Mouse (Mus musculus): ENCODE measurements at regions not wholly inside any gene's neighbourhood (a gene's known extent, or its start where the extent isn't known, plus 50 kb on each side); places are given as distances from the start of the nearest gene placed in this dataset.

GRCm38 (mm10) chr15:28823526-28823925 lies 620.0 kb downstream of the Dnah5 start:
- Histone ChIP-seq H3K4me3 (no peak overlapping the region), H3K27me3 (no peaks in the 10 kb centered on the region), H3K9ac (no peak overlapping the region), H3K4me1 (no peaks in the 10 kb centered on the region), H3K4me2 (replicated peaks) (no peak overlapping the region), H3K36me3 (no peaks in the 10 kb centered on the region), H3K27ac (no peak overlapping the region), H3K9me3 (replicated peaks) (no peaks in the 10 kb centered on the region)
- no peak for ATAC-seq (ENCODE audit: low FRiP score)
- 70% methylated on average over 2 of the region's 2 CpGs for WGBS

- Histone ChIP-seq H3K27ac (no peak overlapping the region), H3K9ac (no peak overlapping the region), H3K9me3 (replicated peaks) (no peaks in the 10 kb centered on the region), H3K4me1 (no peaks in the 10 kb centered on the region), H3K36me3 (no peaks in the 10 kb centered on the region), H3K27me3 (no peaks in the 10 kb centered on the region), H3K4me2 (replicated peaks) (no peak overlapping the region), H3K4me3 (no peak overlapping the region)
- 82% methylated on average over 4 of the region's 4 CpGs for WGBS
- ATAC-seq (ENCODE audit: low FRiP score), result no peak
Measured at GRCm38 (mm10) chr15:28834831-28835230, 631.3 kb downstream of the Dnah5 start.

DNA sequence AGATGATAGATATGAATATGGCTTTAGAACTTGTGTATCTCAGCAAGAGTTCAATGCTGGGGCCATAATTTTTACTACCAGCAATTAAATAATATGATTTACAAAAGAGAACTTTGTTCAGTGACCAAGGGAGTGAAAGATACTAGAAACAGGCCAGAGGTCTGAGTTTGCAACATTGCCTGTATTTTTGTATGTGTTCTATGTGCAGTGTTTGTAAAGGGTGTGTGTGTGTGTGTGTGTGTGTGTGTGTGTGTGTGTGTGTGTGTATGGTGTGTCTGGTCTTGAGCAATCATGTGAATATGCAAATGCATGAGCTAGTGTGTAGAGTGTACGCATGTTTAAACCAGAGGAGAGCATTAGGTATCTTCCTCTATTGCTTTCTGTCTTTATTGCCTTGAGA lies 636.8 kb downstream of the Dnah5 start:
- ATAC-seq (ENCODE audit: low FRiP score), result no peak
- Histone ChIP-seq H3K4me1 (no peaks in the 10 kb centered on the region), H3K4me3 (no peak overlapping the region), H3K27me3 (no peaks in the 10 kb centered on the region), H3K4me2 (replicated peaks) (no peak overlapping the region), H3K9ac (no peak overlapping the region), H3K36me3 (no peaks in the 10 kb centered on the region), H3K9me3 (replicated peaks) (no peaks in the 10 kb centered on the region), H3K27ac (no peak overlapping the region)
- WGBS, result 100% methylated on average over 1 of the region's 1 CpGs

- 87% methylated on average over 2 of the region's 2 CpGs for WGBS
- H3K36me3 ChIP-seq, result no peaks in the 10 kb centered on the region
- no peak overlapping the region for H3K4me3 ChIP-seq
- no peaks in the 10 kb centered on the region for H3K9me3 ChIP-seq (replicated peaks)
- no peak for ATAC-seq (ENCODE audit: low FRiP score)
- H3K4me2 ChIP-seq (replicated peaks), result no peak overlapping the region
- H3K9ac ChIP-seq, result no peak overlapping the region
- H3K27me3 ChIP-seq, result no peaks in the 10 kb centered on the region
- no peak overlapping the region for H3K27ac ChIP-seq
- no peaks in the 10 kb centered on the region for H3K4me1 ChIP-seq
Measured at GRCm38 (mm10) chr15:28856419-28856818, 652.9 kb downstream of the Dnah5 start.

GRCm38 (mm10) chr15:28858176-28858575 lies 654.6 kb downstream of the Dnah5 start:
- no peak for ATAC-seq (ENCODE audit: low FRiP score)
- no peaks in the 10 kb centered on the region for H3K27me3 ChIP-seq
- H3K36me3 ChIP-seq, result no peaks in the 10 kb centered on the region
- WGBS, result 81% methylated on average over 2 of the region's 2 CpGs
- no peak overlapping the region for H3K4me3 ChIP-seq
- no peaks in the 10 kb centered on the region for H3K9me3 ChIP-seq (replicated peaks)
- H3K4me1 ChIP-seq, result no peaks in the 10 kb centered on the region
- H3K9ac ChIP-seq, result no peak overlapping the region
- H3K4me2 ChIP-seq (replicated peaks), result no peak overlapping the region
- H3K27ac ChIP-seq, result no peak overlapping the region

DNA sequence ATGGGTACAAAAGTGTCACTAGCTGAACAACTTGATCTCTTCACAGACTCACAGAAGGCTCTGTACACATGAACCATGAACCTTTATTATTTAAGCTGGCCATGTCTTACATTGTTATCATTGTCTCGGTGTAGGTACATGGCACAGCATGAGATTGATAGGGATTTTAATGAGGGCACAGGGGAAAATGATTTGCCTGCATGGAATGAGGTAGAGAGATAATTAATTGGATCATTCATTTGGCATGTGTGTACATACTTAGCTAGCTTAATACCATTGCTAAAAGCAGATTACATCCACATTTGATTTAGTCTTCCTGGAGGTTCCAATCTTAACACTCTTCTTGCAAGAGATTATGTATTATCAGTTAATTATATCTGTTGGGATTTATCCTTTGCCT lies 660.5 kb downstream of the Dnah5 start:
- Histone ChIP-seq H3K36me3 (no peaks in the 10 kb centered on the region), H3K9ac (no peak overlapping the region), H3K4me1 (no peaks in the 10 kb centered on the region), H3K4me3 (no peak overlapping the region), H3K9me3 (replicated peaks) (no peaks in the 10 kb centered on the region), H3K27me3 (no peaks in the 10 kb centered on the region), H3K27ac (no peak overlapping the region), H3K4me2 (replicated peaks) (no peak overlapping the region)
- ATAC-seq (ENCODE audit: low FRiP score), result peak; percentile 46
- 35% methylated on average over 1 of the region's 1 CpGs for WGBS

DNA sequence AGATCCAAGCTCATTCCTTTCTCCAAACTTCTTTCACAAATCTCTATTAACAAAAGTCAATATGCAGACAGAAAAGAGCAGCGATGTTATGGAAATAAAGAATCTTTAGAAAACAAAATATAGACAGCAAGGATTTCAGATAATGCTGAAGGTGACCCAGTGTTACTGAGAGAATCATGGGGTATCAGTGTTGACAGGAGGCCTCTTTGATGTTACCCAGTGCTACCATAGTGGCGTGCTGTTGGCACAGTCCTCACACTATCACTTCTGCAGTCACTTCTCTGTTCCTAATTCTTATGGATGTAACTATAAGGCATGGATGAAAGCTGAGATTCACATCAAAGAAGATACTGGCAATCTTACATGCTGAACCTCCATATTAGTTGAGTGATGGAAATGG lies 661.4 kb downstream of the Dnah5 start:
- Histone ChIP-seq H3K4me3 (no peak overlapping the region), H3K27ac (no peak overlapping the region), H3K4me1 (no peaks in the 10 kb centered on the region), H3K9ac (no peak overlapping the region), H3K36me3 (no peaks in the 10 kb centered on the region), H3K27me3 (no peaks in the 10 kb centered on the region), H3K4me2 (replicated peaks) (no peak overlapping the region), H3K9me3 (replicated peaks) (no peaks in the 10 kb centered on the region)
- 89% methylated on average over 2 of the region's 2 CpGs for WGBS
- no peak for ATAC-seq (ENCODE audit: low FRiP score)

GRCm38 (mm10) chr15:28873001-28873400 lies 669.4 kb downstream of the Dnah5 start:
- Histone ChIP-seq H3K9ac (no peak overlapping the region), H3K4me1 (no peaks in the 10 kb centered on the region), H3K27me3 (no peaks in the 10 kb centered on the region), H3K27ac (no peak overlapping the region), H3K4me2 (replicated peaks) (no peak overlapping the region), H3K4me3 (no peak overlapping the region), H3K9me3 (replicated peaks) (no peaks in the 10 kb centered on the region), H3K36me3 (no peaks in the 10 kb centered on the region)
- ATAC-seq (ENCODE audit: low FRiP score), result no peak
- 85% methylated on average over 2 of the region's 2 CpGs for WGBS

DNA sequence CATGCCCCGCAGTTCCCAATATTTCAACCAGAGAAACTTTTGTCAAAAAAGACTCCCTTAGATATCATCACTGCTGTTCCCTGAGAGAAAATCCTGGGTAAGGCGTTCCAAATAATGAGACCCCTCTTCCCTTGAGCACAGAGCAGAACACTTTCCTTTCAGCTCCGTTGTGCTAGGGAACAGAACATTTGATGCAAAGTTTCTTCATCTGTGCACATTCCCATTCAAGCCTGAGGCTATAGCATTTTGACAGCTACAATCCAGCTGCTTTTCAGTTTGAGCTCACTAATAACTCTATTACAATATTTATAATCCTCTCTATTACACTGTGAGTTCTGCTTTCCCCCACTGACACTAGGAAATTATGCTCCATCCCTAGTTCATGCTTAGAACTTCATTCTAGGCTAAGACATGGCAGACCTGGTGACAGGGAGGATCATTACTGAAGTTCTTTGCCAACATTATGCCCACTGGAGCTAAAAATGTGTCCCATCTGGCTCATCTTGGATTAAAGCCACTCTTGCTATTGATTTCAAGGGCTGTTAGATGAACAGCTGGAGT lies 692.8 kb downstream of the Dnah5 start:
- no peaks in the 10 kb centered on the region for H3K27me3 ChIP-seq
- 78% methylated on average over 3 of the region's 3 CpGs for WGBS
- H3K4me1 ChIP-seq, result no peaks in the 10 kb centered on the region
- ATAC-seq (ENCODE audit: low FRiP score), result no peak
- no peak overlapping the region for H3K4me3 ChIP-seq
- no peak overlapping the region for H3K9ac ChIP-seq
- no peak overlapping the region for H3K27ac ChIP-seq
- no peaks in the 10 kb centered on the region for H3K36me3 ChIP-seq
- H3K9me3 ChIP-seq (replicated peaks), result no peaks in the 10 kb centered on the region
- H3K4me2 ChIP-seq (replicated peaks), result no peak overlapping the region

- H3K9ac ChIP-seq, result no peak overlapping the region
- no peak overlapping the region for H3K4me2 ChIP-seq (replicated peaks)
- no peaks in the 10 kb centered on the region for H3K36me3 ChIP-seq
- H3K9me3 ChIP-seq (replicated peaks), result no peaks in the 10 kb centered on the region
- 76% methylated on average over 4 of the region's 4 CpGs for WGBS
- H3K27ac ChIP-seq, result no peak overlapping the region
- H3K27me3 ChIP-seq, result no peaks in the 10 kb centered on the region
- no peak overlapping the region for H3K4me3 ChIP-seq
- ATAC-seq (ENCODE audit: low FRiP score), result no peak
- no peaks in the 10 kb centered on the region for H3K4me1 ChIP-seq
Measured at GRCm38 (mm10) chr15:28922437-28922836, 718.9 kb downstream of the Dnah5 start.

DNA sequence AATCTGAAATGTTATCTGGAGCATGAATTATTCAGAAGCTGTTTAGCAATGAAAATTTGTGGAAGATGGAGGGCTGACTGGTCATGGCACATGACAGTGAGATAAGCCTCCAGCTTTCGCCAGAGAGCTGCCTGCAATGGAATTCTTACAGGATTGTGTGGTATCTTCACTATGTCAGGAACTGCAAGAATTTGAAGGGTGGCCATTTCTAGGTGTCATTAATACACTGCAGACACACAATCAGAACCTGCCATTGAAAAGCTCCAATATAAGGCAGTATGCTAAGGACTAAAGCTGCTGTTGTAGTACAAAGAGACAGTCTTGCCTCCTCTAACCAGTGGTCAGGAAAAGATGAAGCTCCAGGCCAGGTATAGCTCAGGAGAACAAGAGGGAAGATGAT lies 744.7 kb downstream of the Dnah5 start:
- Histone ChIP-seq H3K9ac (no peak overlapping the region), H3K4me2 (replicated peaks) (no peak overlapping the region), H3K9me3 (replicated peaks) (no peaks in the 10 kb centered on the region), H3K27ac (no peak overlapping the region), H3K36me3 (no peaks in the 10 kb centered on the region), H3K4me3 (no peak overlapping the region), H3K4me1 (no peaks in the 10 kb centered on the region), H3K27me3 (no peaks in the 10 kb centered on the region)
- ATAC-seq (ENCODE audit: low FRiP score), result no peak
- 85% methylated on average over 1 of the region's 1 CpGs for WGBS
